Mouse (Mus musculus) heart, embryonic 12.5 days (tissue): ENCODE results near the gene Pabpc4. TPM values are rescaled to one million over a fixed set of nuclear protein-coding genes. Genes with fewer than 3 reads are reported as not detected.
A peak's percentile ranks its signal among the peaks of the same experiment; 100 is the strongest.

Experiments used
- ATAC-seq: fragments of 200-750 bp; cut with Nextera tagmentation; 2 replicates; pipeline ENCODE4 v1.8.0; 2017; ENCODE audit warnings: moderate TSS enrichment, moderate library complexity; ENCODE audit not compliant: insufficient number of reproducible peaks, low FRiP score
- H3K27ac ChIP-seq: fragments of 300-500 bp; sonication (generic); 2 replicates; pipeline ENCODE4 v1.5.1; 2016; ENCODE audit warnings: mild to moderate bottlenecking, moderate library complexity; ENCODE audit not compliant: poor library complexity, severe bottlenecking
- H3K27me3 ChIP-seq: fragments of 300-500 bp; sonication (generic); replicated peaks from 2 replicates; pipeline ENCODE4 v1.6.1; 2016; ENCODE audit warnings: mild to moderate bottlenecking, moderate library complexity
- H3K36me3 ChIP-seq: fragments of 300-500 bp; sonication (generic); 2 replicates; pipeline ENCODE4 v1.6.1; 2016; ENCODE audit warnings: mild to moderate bottlenecking, moderate library complexity
- H3K4me1 ChIP-seq: fragments of 300-500 bp; sonication (generic); replicated peaks from 2 replicates; pipeline ENCODE4 v1.6.1; 2016; ENCODE audit warnings: mild to moderate bottlenecking
- H3K4me2 ChIP-seq: fragments of 300-500 bp; sonication (generic); 2 replicates; pipeline ENCODE4 v1.6.1; 2016; ENCODE audit warnings: mild to moderate bottlenecking, moderate library complexity
- H3K4me3 ChIP-seq: fragments of 300-500 bp; sonication (generic); 2 replicates; pipeline ENCODE4 v1.5.1; 2016; ENCODE audit warnings: mild to moderate bottlenecking
- H3K9ac ChIP-seq: fragments of 300-500 bp; sonication (generic); 2 replicates; pipeline ENCODE4 v1.6.1; 2016; ENCODE audit warnings: mild to moderate bottlenecking, moderate library complexity
- H3K9me3 ChIP-seq: fragments of 300-500 bp; sonication (generic); replicated peaks from 2 replicates; pipeline ENCODE4 v1.6.1; 2016; ENCODE audit warnings: mild to moderate bottlenecking, moderate library complexity
- WGBS: fragments of 180-500 bp; shearing (Covaris S2); methylation state at CpG from one replicate; pipeline ENCODE4 v1.1.7; 2016; 5-methylcytosine and 5-hydroxymethylcytosine counted together
- polyA plus RNA-seq: library from polyadenylated mRNA; unstranded; fragments of >200 nt; fragmentation: Nextera tagmentation; extraction: Ambion mirVana; gene quantifications from 2 replicates; pipeline ENCODE4 v1.2.1, GENCODE M21; 2016

Gene Pabpc4
- polyA plus RNA-seq, 1 experiment from 2014 or later = 62.7 TPM

DNA sequence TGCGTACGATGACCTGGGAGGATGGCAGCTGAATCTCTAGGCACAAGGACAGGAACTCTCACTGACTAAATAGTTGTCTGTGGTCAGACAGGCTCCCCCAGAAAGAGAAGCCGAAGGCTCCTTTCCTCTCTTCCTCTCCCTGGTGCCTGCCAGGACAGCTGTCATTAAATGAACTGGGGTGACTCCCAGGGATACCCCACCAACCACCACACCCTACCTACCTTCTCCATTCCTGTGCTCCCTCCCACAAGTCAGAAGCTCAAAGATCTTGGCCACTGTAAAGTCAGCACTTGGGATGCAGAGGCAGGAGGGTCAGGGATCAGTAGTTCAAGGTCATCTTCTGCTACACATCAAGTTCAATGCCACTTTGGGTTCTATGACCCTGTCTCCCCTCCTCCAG lies 29.3 kb upstream of the Pabpc4 start:
- WGBS = 66% methylated on average over 3 of the region's 3 CpGs
- Histone ChIP-seq H3K36me3 (no peaks in the 10 kb centered on the region), H3K4me3 (peak overlapping the region; percentile 61; the same call in 1 of the 2 replicates), H3K4me2 (peak overlapping the region; percentile 97; the same call in 1 of the 2 replicates), H3K27me3 (peaks cover 19% of the 10 kb centered on the region; the same call in 1 of the 2 replicates), H3K9ac (no peak overlapping the region), H3K9me3 (no peaks in the 10 kb centered on the region), H3K4me1 (peaks cover 48% of the 10 kb centered on the region), H3K27ac (no peak overlapping the region)
- ATAC-seq = no peak

DNA sequence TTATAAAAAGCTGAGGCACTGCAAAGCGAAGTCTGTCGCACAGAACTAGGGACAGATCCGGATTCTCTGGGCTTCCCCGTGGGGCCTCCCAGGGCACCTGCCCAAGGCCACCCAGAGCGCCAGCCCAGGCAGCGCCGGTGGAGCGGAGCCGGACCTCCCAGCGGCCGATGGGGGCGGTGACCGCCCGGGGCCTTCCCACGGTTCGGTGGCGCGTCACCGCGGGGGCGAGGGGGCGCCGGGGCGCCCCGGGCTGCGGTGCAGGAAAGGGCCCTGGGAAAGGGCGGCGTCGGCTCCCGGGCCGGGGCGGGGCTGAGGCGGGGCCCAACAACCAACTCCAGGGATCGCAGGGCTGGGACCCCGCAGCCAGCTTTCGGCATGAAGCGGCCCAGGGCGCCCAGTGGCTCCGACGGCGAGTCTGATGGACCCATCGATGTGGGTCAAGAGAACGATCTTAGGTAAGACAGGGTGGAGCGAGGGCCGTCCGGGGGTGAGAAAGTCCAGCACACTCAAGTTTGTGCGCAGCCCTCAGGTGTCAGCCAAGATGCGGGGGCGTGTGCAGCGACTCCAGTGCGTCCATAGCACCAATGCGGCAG lies 28.6 kb upstream of the Pabpc4 start, which contains the start of gene Heyl:
Gene Heyl (plus strand): TSS at position 65 of the 593 bp plus-strand sequence.
- peaks cover 46% of the 10 kb centered on the region for H3K4me1 ChIP-seq

DNA sequence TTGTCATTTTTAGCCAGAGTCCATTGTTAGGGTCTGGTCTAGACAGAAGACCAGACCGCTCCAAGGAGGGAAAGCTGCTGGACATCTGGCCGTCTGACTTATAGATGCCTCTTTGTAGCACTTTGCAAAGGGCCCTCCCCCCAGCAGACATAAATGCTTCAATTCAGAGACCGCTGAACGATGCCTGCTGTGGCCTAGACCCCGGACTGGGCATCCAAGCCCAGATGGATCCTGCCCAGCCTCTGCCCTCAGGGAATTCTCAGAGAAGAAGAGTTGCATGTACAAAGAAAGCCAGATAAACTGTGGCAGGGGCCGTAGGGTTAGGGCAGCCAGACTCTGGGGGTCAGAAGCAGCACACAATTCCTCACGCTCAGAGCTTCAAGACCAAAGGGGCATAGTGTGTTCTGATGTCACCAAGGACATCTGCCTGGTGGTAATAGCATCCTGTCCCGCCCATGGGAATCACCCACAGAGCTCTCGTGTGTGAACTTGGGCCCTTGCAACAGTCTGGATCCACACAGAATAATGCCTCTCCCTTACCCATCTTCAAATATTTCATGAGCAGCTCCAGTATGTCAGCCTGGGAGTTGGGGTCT lies 26.2 kb upstream of the Pabpc4 start:
- peaks cover 26% of the 10 kb centered on the region; the same call in 1 of the 2 replicates for H3K27me3 ChIP-seq
- H3K4me2 ChIP-seq = no peak overlapping the region
- H3K27ac ChIP-seq = no peak overlapping the region
- ATAC-seq = no peak
- H3K36me3 ChIP-seq = no peaks in the 10 kb centered on the region
- H3K4me1 ChIP-seq = peaks cover 59% of the 10 kb centered on the region
- no peak overlapping the region for H3K9ac ChIP-seq
- 63% methylated on average over 9 of the region's 9 CpGs for WGBS
- no peak overlapping the region for H3K4me3 ChIP-seq
- no peaks in the 10 kb centered on the region for H3K9me3 ChIP-seq

More for the DNA sequence above, 28.6 kb upstream of the Pabpc4 start, which contains the start of gene Heyl:
- H3K4me3 ChIP-seq = peak within 1 kb of the TSS; percentile 61
- peak within 1 kb of the TSS; percentile 77 for H3K9ac ChIP-seq
- H3K36me3 ChIP-seq = no peaks in the 10 kb centered on the region
- no peaks in the 10 kb centered on the region for H3K9me3 ChIP-seq
- peak within 1 kb of the TSS; percentile 97 for H3K4me2 ChIP-seq
- H3K27me3 ChIP-seq = peaks cover 21% of the 10 kb centered on the region; the same call in 1 of the 2 replicates
- peak; percentile 34 for ATAC-seq
- no peak within 1 kb of the TSS for H3K27ac ChIP-seq
- WGBS = 3% methylated on average over 49 of the region's 52 CpGs

DNA sequence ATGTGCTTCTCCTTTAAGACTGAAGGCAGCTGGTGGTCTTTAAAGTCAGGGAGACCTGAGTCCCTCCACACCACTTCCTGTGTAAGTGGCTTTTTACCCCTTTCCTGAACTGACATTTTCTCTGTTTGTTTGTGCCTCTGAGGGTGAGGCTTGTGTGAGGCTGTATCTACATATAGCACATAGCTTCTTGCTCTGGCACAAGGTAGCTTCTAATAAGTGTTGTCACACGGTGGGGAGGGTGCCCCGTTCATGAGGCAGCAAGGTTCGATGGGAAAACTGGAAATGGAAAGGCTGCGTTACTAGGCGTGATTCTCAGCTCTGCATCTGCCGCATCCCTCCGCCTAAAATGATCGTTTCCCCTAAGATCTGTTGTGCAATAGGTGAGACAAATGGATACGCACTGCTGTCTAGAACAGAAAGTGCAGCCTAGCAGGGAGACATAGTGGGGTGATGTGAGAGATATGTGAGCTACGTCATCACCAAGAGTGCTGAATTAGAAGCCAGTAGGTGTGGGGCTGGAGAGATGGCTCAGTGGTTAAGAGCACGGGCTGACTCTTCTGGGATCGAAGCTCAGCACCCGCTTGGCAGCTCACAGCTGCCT lies 25.6 kb upstream of the Pabpc4 start:
- WGBS = 79% methylated on average over 13 of the region's 13 CpGs
- H3K27ac ChIP-seq = no peak overlapping the region

DNA sequence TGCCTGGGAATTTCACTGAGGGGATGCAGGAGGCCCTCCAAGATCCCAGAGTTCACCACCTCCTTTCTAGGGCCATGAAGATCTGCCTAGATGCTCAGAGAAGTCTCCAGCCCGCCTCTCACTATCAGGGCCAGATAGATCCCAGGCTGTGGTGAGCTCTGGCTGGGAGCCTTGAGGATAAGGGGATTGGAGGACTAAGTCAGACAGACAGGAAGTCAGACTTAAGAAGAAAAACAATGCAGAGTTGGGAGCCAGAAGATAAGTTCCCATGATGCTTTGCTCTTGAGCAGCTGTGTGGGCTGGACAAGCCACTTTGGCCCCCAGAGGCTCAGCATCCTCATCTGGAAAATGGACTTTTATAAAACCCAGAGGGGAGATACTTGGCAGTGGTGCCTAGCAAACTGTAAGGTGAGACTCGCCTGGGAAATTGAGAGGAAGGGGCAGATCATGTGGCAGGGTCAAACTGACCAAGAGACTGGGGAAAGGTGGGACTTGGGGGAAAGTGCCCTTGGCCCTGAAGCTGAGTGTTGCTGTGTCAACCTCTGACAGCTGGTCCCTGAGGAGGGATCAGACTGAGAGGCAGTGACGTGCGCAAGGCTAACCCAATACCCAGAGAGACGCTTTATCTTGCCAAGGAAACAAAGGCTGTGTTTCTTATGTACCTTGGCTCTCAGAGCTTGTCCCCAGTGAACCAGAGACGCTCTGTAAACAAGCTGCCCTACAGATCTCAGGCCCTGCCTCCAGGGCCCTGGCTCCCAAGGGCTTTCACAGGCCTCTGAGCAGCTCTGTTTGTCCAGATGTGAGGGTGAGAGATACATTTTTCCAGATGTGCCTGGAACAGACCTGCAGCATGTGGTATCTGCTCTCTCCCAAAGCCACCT lies 24.5 kb upstream of the Pabpc4 start:
- Histone ChIP-seq H3K27ac (peak overlapping the region; percentile 24; the same call in 1 of the 2 replicates), H3K4me3 (no peak overlapping the region), H3K9ac (no peak overlapping the region), H3K36me3 (no peaks in the 10 kb centered on the region), H3K4me1 (peaks cover 58% of the 10 kb centered on the region), H3K27me3 (peaks cover 25% of the 10 kb centered on the region; the same call in 1 of the 2 replicates), H3K9me3 (no peaks in the 10 kb centered on the region), H3K4me2 (no peak overlapping the region)
- WGBS = 46% methylated on average over 6 of the region's 6 CpGs
- ATAC-seq = peak; percentile 61; the same call in 1 of the 2 replicates

More for the DNA sequence above, 25.6 kb upstream of the Pabpc4 start:
- no peak for ATAC-seq
- Histone ChIP-seq H3K4me1 (peaks cover 59% of the 10 kb centered on the region), H3K27me3 (peaks cover 30% of the 10 kb centered on the region; the same call in 1 of the 2 replicates), H3K9ac (no peak overlapping the region), H3K36me3 (no peaks in the 10 kb centered on the region), H3K4me2 (no peak overlapping the region), H3K4me3 (no peak overlapping the region), H3K9me3 (no peaks in the 10 kb centered on the region)

DNA sequence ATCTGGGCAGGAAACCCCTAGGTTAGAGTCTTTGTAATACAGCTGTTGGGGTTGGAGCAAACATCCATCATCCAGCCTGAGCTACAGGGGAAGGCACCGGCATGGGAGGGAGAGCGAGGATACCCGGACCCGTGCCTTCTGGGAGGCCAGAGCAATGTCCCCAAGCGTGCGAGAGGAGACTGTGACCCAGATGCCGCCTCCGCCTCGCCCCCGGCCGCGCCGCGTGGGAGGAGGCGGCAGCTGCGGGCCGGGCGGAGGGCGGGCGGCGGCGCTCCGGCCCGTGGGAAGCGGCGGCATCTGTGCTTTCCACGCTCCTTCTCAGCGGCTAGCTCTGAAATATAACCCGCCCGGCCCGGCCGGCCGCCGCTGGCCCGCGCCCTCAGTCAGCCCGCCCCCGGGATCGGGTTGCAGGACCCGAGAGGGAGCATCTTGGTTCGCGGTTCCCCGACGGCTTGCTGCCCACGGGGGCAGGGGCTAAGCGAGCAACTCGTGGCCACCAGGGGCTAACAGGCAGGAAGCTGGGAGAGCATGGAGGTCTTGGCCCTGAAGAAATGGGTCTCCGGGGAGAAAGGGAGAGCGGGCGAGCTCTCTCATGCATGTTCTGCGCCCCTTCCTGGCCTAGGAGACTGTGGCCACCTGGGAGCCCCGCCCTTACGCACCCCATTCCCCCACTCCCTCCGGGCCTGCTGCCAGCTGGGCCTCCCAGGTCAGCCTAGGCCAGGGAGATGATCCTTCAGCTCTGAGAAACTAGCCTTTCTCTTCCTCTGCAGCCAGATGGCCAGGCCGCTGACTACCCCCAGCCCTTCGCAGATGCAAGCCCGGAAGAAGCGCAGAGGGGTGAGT lies 22.6 kb upstream of the Pabpc4 start:
- ATAC-seq = peak; percentile 49; the same call in 1 of the 2 replicates
- Histone ChIP-seq H3K9me3 (no peaks in the 10 kb centered on the region), H3K4me2 (peak overlapping the region; percentile 80), H3K4me1 (peaks cover 50% of the 10 kb centered on the region), H3K36me3 (no peaks in the 10 kb centered on the region), H3K9ac (peak overlapping the region; percentile 67), H3K27me3 (peaks cover 17% of the 10 kb centered on the region; the same call in 1 of the 2 replicates), H3K27ac (0 out of 2 replicates have a peak overlapping the region, but pooled peaks have one; percentile 13), H3K4me3 (peak overlapping the region; percentile 46)
- WGBS = 9% methylated on average over 58 of the region's 58 CpGs

DNA sequence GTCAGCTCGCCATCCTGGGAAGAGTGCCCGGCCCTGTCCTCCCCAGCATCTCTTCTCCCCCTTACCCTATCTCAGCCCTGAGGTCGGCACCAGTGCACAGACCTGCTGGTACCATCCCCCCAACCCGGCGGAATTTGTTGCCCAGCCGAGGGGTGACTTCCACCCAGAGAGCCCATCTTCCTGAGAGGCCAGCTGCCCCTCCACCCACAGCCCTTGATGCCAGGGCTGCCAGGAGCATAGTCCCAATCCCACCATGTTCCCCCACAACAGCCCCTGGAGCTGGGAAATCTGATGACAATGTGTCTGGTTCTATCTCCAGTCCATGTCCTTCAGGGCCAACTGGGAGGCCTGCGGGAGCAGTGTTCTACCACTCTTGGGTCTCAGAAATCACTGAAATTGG lies 15.9 kb upstream of the Pabpc4 start:
- ATAC-seq = no peak
- H3K36me3 ChIP-seq = 0 out of 2 replicates have a peak, but pooled peaks cover 2% of the 10 kb centered on the region
- WGBS = 78% methylated on average over 7 of the region's 7 CpGs

DNA sequence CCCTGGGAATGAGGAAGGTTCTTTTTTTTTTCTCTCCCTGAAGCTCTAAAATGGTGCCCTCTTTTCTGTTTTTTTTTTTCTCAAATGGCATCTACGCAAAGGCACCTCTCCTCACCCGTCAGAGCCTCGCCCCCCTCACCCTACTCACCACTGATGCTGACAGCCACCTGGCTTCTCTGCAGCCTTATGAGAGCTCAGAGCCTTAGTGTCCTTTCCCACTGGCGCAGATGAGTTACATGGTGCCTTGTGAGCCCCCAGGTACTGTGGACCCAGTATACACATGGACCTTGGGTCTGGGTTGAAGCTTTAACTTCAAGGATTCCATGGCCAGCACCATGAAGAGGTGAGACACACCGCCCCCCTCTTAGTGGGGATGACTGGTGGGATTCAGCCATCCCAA lies 15.5 kb upstream of the Pabpc4 start:
- Histone ChIP-seq H3K9ac (no peak overlapping the region), H3K4me2 (0 out of 2 replicates have a peak overlapping the region, but pooled peaks have one; percentile 12), H3K27ac (peak overlapping the region; percentile 97), H3K4me3 (no peak overlapping the region), H3K36me3 (0 out of 2 replicates have a peak, but pooled peaks cover 2% of the 10 kb centered on the region), H3K27me3 (no peaks in the 10 kb centered on the region), H3K9me3 (no peaks in the 10 kb centered on the region), H3K4me1 (peaks cover 47% of the 10 kb centered on the region)
- 84% methylated on average over 5 of the region's 5 CpGs for WGBS
- 0 out of 2 replicates have a peak, but pooled peaks have one; percentile 2 for ATAC-seq

More for the DNA sequence above, 15.9 kb upstream of the Pabpc4 start:
- H3K4me1 ChIP-seq = peaks cover 47% of the 10 kb centered on the region
- H3K9ac ChIP-seq = no peak overlapping the region
- no peaks in the 10 kb centered on the region for H3K9me3 ChIP-seq
- no peak overlapping the region for H3K4me3 ChIP-seq
- H3K4me2 ChIP-seq = no peak overlapping the region
- peak overlapping the region; percentile 97 for H3K27ac ChIP-seq
- H3K27me3 ChIP-seq = 0 out of 2 replicates have a peak, but pooled peaks cover 4% of the 10 kb centered on the region

DNA sequence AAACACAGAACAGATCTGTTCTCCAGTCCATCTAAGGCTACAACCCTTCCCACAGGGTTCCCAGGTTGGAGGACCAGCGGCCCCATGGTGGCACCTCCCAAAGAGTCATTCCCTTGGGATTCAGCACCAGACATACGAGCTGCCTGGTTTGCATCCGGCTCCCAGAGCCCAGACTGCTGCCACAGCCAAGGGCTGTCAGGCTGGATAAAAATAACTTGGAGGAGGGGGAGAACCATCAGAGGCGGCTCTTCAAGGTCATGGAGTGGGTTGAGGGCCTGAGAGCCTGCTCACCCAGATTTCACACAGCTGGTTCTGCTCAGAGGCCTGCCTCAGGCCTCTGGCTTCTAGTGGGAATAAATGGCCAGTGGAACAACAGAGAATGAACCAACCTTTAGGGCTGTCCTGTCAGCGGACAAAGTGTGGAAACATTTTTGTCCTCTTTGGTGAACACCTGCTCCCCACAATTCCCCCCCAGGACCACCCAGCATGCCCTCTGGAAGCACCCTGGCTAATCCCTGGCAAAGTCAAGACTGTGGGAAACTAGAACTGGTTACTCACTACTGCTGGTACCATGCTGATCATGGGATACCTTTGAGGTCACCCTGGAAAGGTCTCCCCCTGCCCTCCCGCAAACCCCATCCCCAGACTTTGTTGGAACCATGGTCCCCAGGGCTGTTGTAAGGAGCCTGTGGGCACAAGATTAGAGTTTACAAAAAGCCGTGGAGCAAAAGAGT lies 14.8 kb upstream of the Pabpc4 start:
- 0 out of 2 replicates have a peak overlapping the region, but pooled peaks have one; percentile 12 for H3K4me2 ChIP-seq
- H3K27ac ChIP-seq = peak overlapping the region; percentile 97
- no peaks in the 10 kb centered on the region for H3K27me3 ChIP-seq
- peaks cover 52% of the 10 kb centered on the region for H3K4me1 ChIP-seq
- no peak overlapping the region for H3K4me3 ChIP-seq
- 0 out of 2 replicates have a peak, but pooled peaks cover 2% of the 10 kb centered on the region for H3K36me3 ChIP-seq
- peak overlapping the region; percentile 22; the same call in 1 of the 2 replicates for H3K9ac ChIP-seq
- ATAC-seq = peak; percentile 71
- no peaks in the 10 kb centered on the region for H3K9me3 ChIP-seq
- 34% methylated on average over 7 of the region's 7 CpGs for WGBS
